Mouse (Mus musculus) MEL (cell line): ENCODE measurements at regions not wholly inside any gene's neighbourhood (a gene's known extent, or its start where the extent isn't known, plus 50 kb on each side); places are given as distances from the start of the nearest gene placed in this dataset.
A peak's percentile ranks its signal among the peaks of the same experiment; 100 is the strongest.
"Not testable (repeated sequence)": the region's sequence is repeated elsewhere in the genome, so short reads cannot be mapped to it uniquely, and the experiment has no call there.

Experiments used
- DNase-seq: peaks from one replicate; pipeline ENCODE4 v3.0.0; 2011; ENCODE audit warnings: low read depth, low spot score
- H3K27ac ChIP-seq: 2 replicates; pipeline ENCODE4 v1.5.1; 2012; ENCODE audit warnings: low read depth, mild to moderate bottlenecking, control low read depth, low read length, moderate library complexity; ENCODE audit not compliant: control insufficient read depth
- H3K27me3 ChIP-seq, 2 experiments: fragments of 150-350 bp in 1 of 2; sonication (generic) in 1 of 2; 2 replicates each; pipeline ENCODE4 v1.6.1; 2012; ENCODE audit warnings: low read length in 2 of 2, mild to moderate bottlenecking in 2 of 2, improper control_type of control experiment in 1 of 2, moderate library complexity in 1 of 2; ENCODE audit not compliant: insufficient read depth in 2 of 2, control insufficient read depth in 1 of 2
- H3K36me3 ChIP-seq, 2 experiments: 2 replicates each; pipeline ENCODE4 v1.6.1; 2012 to 2014; ENCODE audit warnings: low read length in 2 of 2, improper control_type of control experiment in 1 of 2, inconsistent platforms in 1 of 2, mild to moderate bottlenecking in 1 of 2; ENCODE audit not compliant: insufficient read depth in 2 of 2, control insufficient read depth in 1 of 2
- H3K4me1 ChIP-seq, 2 experiments: fragments of 150-350 bp in 1 of 2; sonication (generic) in 1 of 2; 2 replicates each; pipeline ENCODE4 v1.6.1; 2012; ENCODE audit warnings: low read length in 2 of 2, improper control_type of control experiment in 1 of 2, mild to moderate bottlenecking in 1 of 2; ENCODE audit not compliant: insufficient read depth in 2 of 2, control insufficient read depth in 1 of 2
- H3K4me3 ChIP-seq, 2 experiments: fragments of 150-350 bp in 1 of 2; sonication (generic) in 1 of 2; 2 replicates each; pipeline ENCODE4 v1.5.1; 2012; ENCODE audit warnings: low read depth in 2 of 2, low read length in 2 of 2, mild to moderate bottlenecking in 2 of 2, moderate library complexity in 2 of 2, control low read depth in 1 of 2, improper control_type of control experiment in 1 of 2; ENCODE audit not compliant: control insufficient read depth in 1 of 2, insufficient read depth in 1 of 2
- H3K79me2 ChIP-seq: 2 replicates; pipeline ENCODE4 v1.6.1; 2012; ENCODE audit warnings: mild to moderate bottlenecking, low read length, moderate library complexity; ENCODE audit not compliant: control insufficient read depth, poor library complexity, insufficient read depth
- H3K9ac ChIP-seq: 2 replicates; pipeline ENCODE4 v1.6.1; 2012; ENCODE audit warnings: low read depth, mild to moderate bottlenecking, control low read depth, low read length, moderate library complexity; ENCODE audit not compliant: control insufficient read depth, poor library complexity, severe bottlenecking
- H3K9me3 ChIP-seq: fragments of 150-350 bp; sonication (generic); replicated peaks from 2 replicates; pipeline ENCODE4 v1.6.1; 2012; ENCODE audit warnings: mild to moderate bottlenecking, low read length, improper control_type of control experiment, moderate library complexity; ENCODE audit not compliant: insufficient read depth
- CHD1 ChIP-seq: IDR thresholded peaks from 2 replicates; pipeline ENCODE4 v1.6.1; 2012; ENCODE audit warnings: low read depth, mild to moderate bottlenecking, inconsistent platforms, low read length, improper control_type of control experiment
- CHD2 ChIP-seq: IDR thresholded peaks from 2 replicates; pipeline ENCODE4 v1.6.1; 2011; ENCODE audit warnings: low read length, improper control_type of control experiment
- CTCF ChIP-seq, 3 experiments: IDR thresholded peaks in 2 of 3; conservative IDR thresholded peaks in 1 of 3; 2 replicates each; pipeline ENCODE4 v1.5.1; 2011 to 2012; ENCODE audit warnings: low read length in 3 of 3, low read depth in 2 of 3, mild to moderate bottlenecking in 2 of 3, improper control_type of control experiment in 1 of 3, inconsistent platforms in 1 of 3, mixed read lengths in 1 of 3, moderate library complexity in 1 of 3; ENCODE audit not compliant: control insufficient read depth in 1 of 3, insufficient read depth in 1 of 3, poor library complexity in 1 of 3, severe bottlenecking in 1 of 3
- ELF1 ChIP-seq: IDR thresholded peaks from 2 replicates; pipeline ENCODE4 v1.6.1; 2014; ENCODE audit warnings: low read depth, mild to moderate bottlenecking, inconsistent platforms, low read length, improper control_type of control experiment, moderate library complexity
- EP300 ChIP-seq, 2 experiments: IDR thresholded peaks; 2 replicates each; pipeline ENCODE4 v1.6.1; 2011; ENCODE audit warnings: improper control_type of control experiment in 2 of 2, low read length in 2 of 2, low read depth in 1 of 2, mild to moderate bottlenecking in 1 of 2
- GABPA ChIP-seq: IDR thresholded peaks from 2 replicates; pipeline ENCODE4 v1.6.1; 2012; ENCODE audit warnings: low read depth, mild to moderate bottlenecking, inconsistent platforms, low read length, improper control_type of control experiment, moderate library complexity
- MAFK ChIP-seq: IDR thresholded peaks from 2 replicates; pipeline ENCODE4 v1.6.1; 2011; ENCODE audit warnings: low read depth, mild to moderate bottlenecking, low read length, improper control_type of control experiment, borderline replicate concordance
- MAX ChIP-seq: IDR thresholded peaks from 2 replicates; pipeline ENCODE4 v1.6.1; 2011; ENCODE audit warnings: low read length, improper control_type of control experiment
- MXI1 ChIP-seq: IDR thresholded peaks from 2 replicates; pipeline ENCODE4 v1.6.1; 2011; ENCODE audit warnings: mild to moderate bottlenecking, low read depth, low read length, improper control_type of control experiment
- MYB ChIP-seq: IDR thresholded peaks from 2 replicates; pipeline ENCODE4 v1.6.1; 2011; ENCODE audit warnings: mild to moderate bottlenecking, low read depth, low read length, improper control_type of control experiment
- MYC ChIP-seq: IDR thresholded peaks from 2 replicates; pipeline ENCODE4 v1.6.1; 2011; ENCODE audit warnings: low read depth, mild to moderate bottlenecking, low read length, improper control_type of control experiment, moderate library complexity
- NELFE ChIP-seq: IDR thresholded peaks from 2 replicates; pipeline ENCODE4 v1.6.1; 2011; ENCODE audit warnings: low read depth, low read length, improper control_type of control experiment
- NRF1 ChIP-seq: IDR thresholded peaks from 2 replicates; pipeline ENCODE4 v1.6.1; 2014; ENCODE audit warnings: low read depth, mild to moderate bottlenecking, inconsistent platforms, low read length, improper control_type of control experiment, moderate library complexity; ENCODE audit not compliant: poor library complexity, insufficient read depth, severe bottlenecking
- RAD21 ChIP-seq: IDR thresholded peaks from 2 replicates; pipeline ENCODE4 v1.6.1; 2011; ENCODE audit warnings: mild to moderate bottlenecking, low read depth, low read length, improper control_type of control experiment
- SIN3A ChIP-seq: IDR thresholded peaks from 2 replicates; pipeline ENCODE4 v1.6.1; 2012; ENCODE audit warnings: low read length, improper control_type of control experiment, inconsistent platforms
- TAL1 ChIP-seq: IDR thresholded peaks from 2 replicates; pipeline ENCODE4 v1.6.1; 2012; ENCODE audit warnings: mild to moderate bottlenecking, inconsistent platforms, low read length, moderate library complexity, mixed read lengths
- TBP ChIP-seq: IDR thresholded peaks from 2 replicates; pipeline ENCODE4 v1.8.0; 2011; ENCODE audit warnings: low read depth, low read length, improper control_type of control experiment
- UBTF ChIP-seq: IDR thresholded peaks from 2 replicates; pipeline ENCODE4 v1.6.1; 2012; ENCODE audit warnings: low read depth, mild to moderate bottlenecking, inconsistent platforms, low read length, improper control_type of control experiment, moderate library complexity, borderline replicate concordance; ENCODE audit not compliant: insufficient read depth
- USF2 ChIP-seq, 2 experiments: IDR thresholded peaks; 2 replicates each; pipeline ENCODE4 v1.6.1; 2011 to 2012; ENCODE audit warnings: improper control_type of control experiment in 2 of 2, low read length in 2 of 2, borderline replicate concordance in 1 of 2, inconsistent platforms in 1 of 2, low read depth in 1 of 2, mild to moderate bottlenecking in 1 of 2; ENCODE audit not compliant: insufficient read depth in 1 of 2
- ZNF384 ChIP-seq: IDR thresholded peaks from 2 replicates; pipeline ENCODE4 v1.6.1; 2012; ENCODE audit warnings: low read depth, mild to moderate bottlenecking, inconsistent platforms, low read length, improper control_type of control experiment

GRCm38 (mm10) chr6:37779893-37780292 lies 90.7 kb upstream of the Trim24 start:
- Histone ChIP-seq H3K9ac (no peak overlapping the region), H3K4me1 (peaks cover 3 to 12% of the 10 kb centered on the region in 2 experiments; a peak in 3 of 4 replicates), H3K79me2 (no peaks in the 10 kb centered on the region), H3K27me3 (no peaks in the 10 kb centered on the region), H3K27ac (no peak overlapping the region), H3K36me3 (peaks cover 0 to 6% of the 10 kb centered on the region in 2 experiments; a peak in 2 of 4 replicates), H3K9me3 (no peaks in the 10 kb centered on the region), H3K4me3 (no peak overlapping the region)
- DNase-seq = no peak
- TF ChIP-seq MYB (no peak), TAL1 (0 out of 2 replicates have a peak, but pooled peaks have one; percentile 9)

- Histone ChIP-seq H3K9ac (no peak overlapping the region), H3K9me3 (no peaks in the 10 kb centered on the region), H3K27me3 (no peaks in the 10 kb centered on the region), H3K27ac (no peak overlapping the region), H3K4me1 (peaks cover 5 to 13% of the 10 kb centered on the region in 2 experiments; a peak in 3 of 4 replicates), H3K4me3 (no peak overlapping the region), H3K36me3 (peaks cover 0 to 6% of the 10 kb centered on the region in 2 experiments; a peak in 2 of 4 replicates), H3K79me2 (no peaks in the 10 kb centered on the region)
- TF ChIP-seq TAL1 (no peak), USF2 (IDR thresholded peaks at IDR 0.05; ENCODE audit: borderline replicate concordance in 1 of 2, insufficient read depth in 1 of 2, low read depth in 1 of 2, low read length in 2 of 2) (no peak), RAD21 (no peak), CHD1 (no peak), UBTF (no peak), CHD2 (no peak), MAFK (no peak), NRF1 (no peak), MAX (no peak), ZNF384 (no peak), GABPA (no peak), TBP (no peak), SIN3A (no peak), CTCF (IDR thresholded peaks at IDR 0.05 in 2 of 3, conservative IDR thresholded peaks at IDR 0.05 in 1 of 3; ENCODE audit: control insufficient read depth in 1 of 3, insufficient read depth in 1 of 3, low read depth in 2 of 3, low read length in 3 of 3, poor library complexity in 1 of 3, severe bottlenecking in 1 of 3) (no peak), ELF1 (no peak), EP300 (IDR thresholded peaks at IDR 0.05; ENCODE audit: low read depth in 1 of 2, low read length in 2 of 2) (no peak), MXI1 (no peak), MYC (no peak), NELFE (no peak)
- DNase-seq = no peak
These were observed 88.7 kb upstream of the Trim24 start for GRCm38 (mm10) chr6:37781894-37782293.

- not testable (repeated sequence) for DNase-seq, H3K27ac ChIP-seq, H3K4me1 ChIP-seq, H3K36me3 ChIP-seq, H3K9me3 ChIP-seq, H3K9ac ChIP-seq, H3K79me2 ChIP-seq, H3K4me3 ChIP-seq, H3K27me3 ChIP-seq
These were observed 85.3 kb upstream of the Trim24 start for GRCm38 (mm10) chr6:37785280-37785679.
